Mouse (Mus musculus) mature B cell (primary cell): Measurements from ENCODE around the gene Pgm2.

Experiments used
- in situ Hi-C: fragments of 300-500 bp; cut with MboI; formaldehyde crosslinking; loops from 2 replicates; pipeline ENCODE4 v1.14.3; 2019

Gene Pgm2

GRCm38 (mm10) chr5:64144315-64144714, 51.6 kb downstream of the Pgm2 start:
- in situ Hi-C loops: no loop called here

- in situ Hi-C loops: no loop called here
Observed at GRCm38 (mm10) chr5:64146384-64147005, 53.7 kb downstream of the Pgm2 start.

GRCm38 (mm10) chr5:64149184-64150127, 56.7 kb downstream of the Pgm2 start:
- in situ Hi-C loops: no loop called here

GRCm38 (mm10) chr5:64153319-64153718, 60.6 kb downstream of the Pgm2 start:
- in situ Hi-C loops: no loop called here

GRCm38 (mm10) chr5:64155861-64156550, 63.3 kb downstream of the Pgm2 start, which contains the start of gene Tbc1d1:
Gene Tbc1d1 (plus strand): TSS chr5:64156305.
- in situ Hi-C loops: no loop called here

GRCm38 (mm10) chr5:64156579-64156978, 63.8 kb downstream of the Pgm2 start:
- in situ Hi-C loops: no loop called here

GRCm38 (mm10) chr5:64157926-64158325, 65.2 kb downstream of the Pgm2 start:
- in situ Hi-C loops: no loop called here

- in situ Hi-C loops: no loop called here
Observed at GRCm38 (mm10) chr5:64158501-64158900, 65.8 kb downstream of the Pgm2 start.

- in situ Hi-C loops: no loop called here
Observed at GRCm38 (mm10) chr5:64159065-64159780, 66.5 kb downstream of the Pgm2 start.

GRCm38 (mm10) chr5:64159781-64160704, 67.3 kb downstream of the Pgm2 start:
- in situ Hi-C loops: no loop called here

- in situ Hi-C loops: no loop called here
Observed at GRCm38 (mm10) chr5:64160705-64161391, 68.1 kb downstream of the Pgm2 start.

- in situ Hi-C loops: no loop called here
Observed at GRCm38 (mm10) chr5:64161917-64162316, 69.2 kb downstream of the Pgm2 start.

GRCm38 (mm10) chr5:64162582-64162981, 69.8 kb downstream of the Pgm2 start:
- in situ Hi-C loops: no loop called here

- in situ Hi-C loops: no loop called here
Observed at GRCm38 (mm10) chr5:64164414-64164813, 71.7 kb downstream of the Pgm2 start.

GRCm38 (mm10) chr5:64165826-64166225, 73.1 kb downstream of the Pgm2 start:
- in situ Hi-C loops: no loop called here

GRCm38 (mm10) chr5:64168990-64169540, 76.3 kb downstream of the Pgm2 start:
- in situ Hi-C loops: no loop called here

GRCm38 (mm10) chr5:64172884-64173283, 80.1 kb downstream of the Pgm2 start:
- in situ Hi-C loops: no loop called here

- in situ Hi-C loops: no loop called here
Observed at GRCm38 (mm10) chr5:64173302-64173701, 80.6 kb downstream of the Pgm2 start.

- in situ Hi-C loops: no loop called here
Observed at GRCm38 (mm10) chr5:64174429-64174935, 81.7 kb downstream of the Pgm2 start.
